In genomic region chr4:72014221-72014850, GRCm38 (mm10) we compare ENCODE assay signal across 19 mouse cellular contexts.
DNase-seq lines count a peak whose midpoint lies in the region; ATAC-seq and TF ChIP-seq lines count a peak whose summit lies in the region.
"Had no signal": no experiment of that assay in that cellular context is flagged by ENCODE, and none has a peak within 500 bp of the region (broad histone marks: within the 10 kb centered on the region; RNA-seq: fewer than 3 reads in every experiment).

No protein-coding gene starts in this region.

- 65% methylated on average over 2 of the region's 2 CpGs for WGBS in intestine, embryonic 16.5 days
- 65% methylated on average over 2 of the region's 2 CpGs for WGBS in intestine, postnatal 0 days
- 49% methylated on average over 2 of the region's 2 CpGs for WGBS in lung, postnatal 0 days
- WGBS in kidney, embryonic 14.5 days: 60% methylated on average over 2 of the region's 2 CpGs
- WGBS in stomach, postnatal 0 days: 37% methylated on average over 2 of the region's 2 CpGs
- 60% methylated on average over 2 of the region's 2 CpGs for WGBS in heart, embryonic 12.5 days

- peak; percentile 23 for DNase-seq in lung, postnatal 0 days (ENCODE audit: low spot score)
- no peak for DNase-seq in lung, postnatal 25 days (ENCODE audit: low spot score)
- no peak for DNase-seq in stomach, postnatal 0 days (ENCODE audit: low spot score)
- DNase-seq in neural tube, embryonic 10.5 days (ENCODE audit: extremely low spot score, low spot score): no peak
- DNase-seq: cerebellum, adult 18-20 months; cerebellum, postnatal 36 days; gastrocnemius, postnatal 14 days; heart, postnatal 14 days; lung, adult 18-20 months; thymus, postnatal 14 days had no signal

- no peaks in the 10 kb centered on the region for H3K4me1 ChIP-seq in intestine, embryonic 16.5 days (ENCODE audit: control insufficient read depth, insufficient read depth, low read length)
- H3K4me1 ChIP-seq in intestine, postnatal 0 days (replicated peaks; ENCODE audit: control insufficient read depth, insufficient read depth, low read length): no peaks in the 10 kb centered on the region
- no peaks in the 10 kb centered on the region for H3K4me1 ChIP-seq in lung, postnatal 0 days (ENCODE audit: insufficient read depth, low read depth, low read length)
- H3K4me1 ChIP-seq in kidney, embryonic 14.5 days (ENCODE audit: control insufficient read depth, insufficient read depth, low read length): no peaks in the 10 kb centered on the region
- no peaks in the 10 kb centered on the region for H3K4me1 ChIP-seq in stomach, postnatal 0 days (replicated peaks; ENCODE audit: control insufficient read depth, insufficient read depth)
- no peaks in the 10 kb centered on the region for H3K4me1 ChIP-seq in heart, embryonic 12.5 days (replicated peaks)
- H3K4me1 ChIP-seq: heart, embryonic 10.5 days; midbrain, embryonic 13.5 days; neural tube, embryonic 15.5 days had no signal

- peak; percentile 31; the same call in 1 of the 2 replicates for TF ChIP-seq EP300 in lung, postnatal 0 days (IDR thresholded peaks at IDR 0.05)
- no peak for TF ChIP-seq EP300 in stomach, postnatal 0 days (optimal IDR thresholded peaks at IDR 0.05)

- peak; percentile 55 for ATAC-seq in intestine, embryonic 16.5 days
- no peak for ATAC-seq in intestine, postnatal 0 days
- ATAC-seq in lung, postnatal 0 days: peak; percentile 25; the same call in 1 of the 2 replicates
- ATAC-seq in kidney, embryonic 14.5 days (ENCODE audit: low FRiP score, low TSS enrichment): peak; percentile 64; the same call in 1 of the 2 replicates
- ATAC-seq in stomach, postnatal 0 days (ENCODE audit: low FRiP score, low TSS enrichment): peak; percentile 51; the same call in 1 of the 2 replicates
- ATAC-seq in heart, embryonic 12.5 days (ENCODE audit: insufficient number of reproducible peaks, low FRiP score): no peak
- ATAC-seq: midbrain, embryonic 13.5 days had no signal

- H3K36me3 ChIP-seq in intestine, embryonic 16.5 days (ENCODE audit: control insufficient read depth, insufficient read depth, low read length): no peaks in the 10 kb centered on the region
- H3K36me3 ChIP-seq in intestine, postnatal 0 days (ENCODE audit: control insufficient read depth, insufficient read depth): no peaks in the 10 kb centered on the region
- no peaks in the 10 kb centered on the region for H3K36me3 ChIP-seq in lung, postnatal 0 days (ENCODE audit: insufficient read depth, low read length)
- no peaks in the 10 kb centered on the region for H3K36me3 ChIP-seq in kidney, embryonic 14.5 days (ENCODE audit: control insufficient read depth, insufficient read depth, low read length)
- no peaks in the 10 kb centered on the region for H3K36me3 ChIP-seq in stomach, postnatal 0 days (ENCODE audit: control insufficient read depth, insufficient read depth, low read length)
- no peaks in the 10 kb centered on the region for H3K36me3 ChIP-seq in heart, embryonic 12.5 days
- H3K36me3 ChIP-seq: heart, embryonic 10.5 days; midbrain, embryonic 13.5 days; neural tube, embryonic 15.5 days had no signal

- H3K9me3 ChIP-seq in intestine, embryonic 16.5 days (ENCODE audit: control insufficient read depth, low read length): no peaks in the 10 kb centered on the region
- H3K9me3 ChIP-seq in intestine, postnatal 0 days (ENCODE audit: control insufficient read depth): no peaks in the 10 kb centered on the region
- H3K9me3 ChIP-seq in lung, postnatal 0 days (ENCODE audit: low read length): no peaks in the 10 kb centered on the region
- no peaks in the 10 kb centered on the region for H3K9me3 ChIP-seq in kidney, embryonic 14.5 days (ENCODE audit: control insufficient read depth, low read length)
- H3K9me3 ChIP-seq in stomach, postnatal 0 days (ENCODE audit: control insufficient read depth, low read length): no peaks in the 10 kb centered on the region
- H3K9me3 ChIP-seq in heart, embryonic 12.5 days (replicated peaks): 0 out of 2 replicates have a peak, but pooled peaks cover 3% of the 10 kb centered on the region
- H3K9me3 ChIP-seq: heart, embryonic 10.5 days; midbrain, embryonic 13.5 days; neural tube, embryonic 15.5 days had no signal

- no peak overlapping the region for H3K4me3 ChIP-seq in intestine, embryonic 16.5 days (ENCODE audit: low read length)
- no peak overlapping the region for H3K4me3 ChIP-seq in intestine, postnatal 0 days (ENCODE audit: low read depth, low read length)
- no peak overlapping the region for H3K4me3 ChIP-seq in lung, postnatal 0 days (ENCODE audit: low read depth, low read length)
- H3K4me3 ChIP-seq in kidney, embryonic 14.5 days (ENCODE audit: low read length): no peak overlapping the region
- no peak overlapping the region for H3K4me3 ChIP-seq in stomach, postnatal 0 days (ENCODE audit: low read depth, low read length)
- no peak overlapping the region for H3K4me3 ChIP-seq in heart, embryonic 12.5 days
- H3K4me3 ChIP-seq: heart, embryonic 10.5 days; midbrain, embryonic 13.5 days; neural tube, embryonic 15.5 days had no signal

- H3K4me2 ChIP-seq in intestine, embryonic 16.5 days (ENCODE audit: low read depth, low read length): no peak overlapping the region
- no peak overlapping the region for H3K4me2 ChIP-seq in intestine, postnatal 0 days (replicated peaks; ENCODE audit: low read depth)
- no peak overlapping the region for H3K4me2 ChIP-seq in lung, postnatal 0 days (replicated peaks; ENCODE audit: low read depth, low read length)
- H3K4me2 ChIP-seq in kidney, embryonic 14.5 days (replicated peaks; ENCODE audit: low read depth, low read length): no peak overlapping the region
- no peak overlapping the region for H3K4me2 ChIP-seq in stomach, postnatal 0 days (replicated peaks; ENCODE audit: low read depth)
- H3K4me2 ChIP-seq in heart, embryonic 12.5 days: no peak overlapping the region
- H3K4me2 ChIP-seq: hindbrain, embryonic 14.5 days; midbrain, embryonic 13.5 days; neural tube, embryonic 15.5 days had no signal

- H3K27ac ChIP-seq in intestine, embryonic 16.5 days (ENCODE audit: low read length): no peak overlapping the region
- no peak overlapping the region for H3K27ac ChIP-seq in intestine, postnatal 0 days (ENCODE audit: low read depth, low read length)
- H3K27ac ChIP-seq in lung, postnatal 0 days (ENCODE audit: low read length): no peak overlapping the region
- H3K27ac ChIP-seq in kidney, embryonic 14.5 days (ENCODE audit: low read depth, low read length): no peak overlapping the region
- no peak overlapping the region for H3K27ac ChIP-seq in stomach, postnatal 0 days (replicated peaks)
- H3K27ac ChIP-seq in heart, embryonic 12.5 days (ENCODE audit: poor library complexity, severe bottlenecking): no peak overlapping the region
- H3K27ac ChIP-seq: heart, embryonic 10.5 days; hindbrain, embryonic 14.5 days; midbrain, embryonic 13.5 days; neural tube, embryonic 15.5 days had no signal

- no peaks in the 10 kb centered on the region for H3K27me3 ChIP-seq in intestine, embryonic 16.5 days (replicated peaks; ENCODE audit: control insufficient read depth, insufficient read depth, low read length)
- no peaks in the 10 kb centered on the region for H3K27me3 ChIP-seq in intestine, postnatal 0 days (replicated peaks; ENCODE audit: control insufficient read depth, insufficient read depth, low read length)
- no peaks in the 10 kb centered on the region for H3K27me3 ChIP-seq in lung, postnatal 0 days (replicated peaks; ENCODE audit: insufficient read depth, low read length)
- H3K27me3 ChIP-seq in kidney, embryonic 14.5 days (ENCODE audit: control insufficient read depth, insufficient read depth, low read length): no peaks in the 10 kb centered on the region
- H3K27me3 ChIP-seq in stomach, postnatal 0 days (ENCODE audit: control insufficient read depth, insufficient read depth, low read length): no peaks in the 10 kb centered on the region
- H3K27me3 ChIP-seq in heart, embryonic 12.5 days (replicated peaks): no peaks in the 10 kb centered on the region
- H3K27me3 ChIP-seq: CH12.LX; midbrain, embryonic 13.5 days; neural tube, embryonic 15.5 days had no signal

- no peak overlapping the region for H3K9ac ChIP-seq in intestine, embryonic 16.5 days (ENCODE audit: low read depth, low read length)
- H3K9ac ChIP-seq in intestine, postnatal 0 days (ENCODE audit: low read depth, low read length): no peak overlapping the region
- no peak overlapping the region for H3K9ac ChIP-seq in lung, postnatal 0 days (replicated peaks; ENCODE audit: low read depth)
- H3K9ac ChIP-seq in kidney, embryonic 14.5 days (ENCODE audit: low read depth, low read length): no peak overlapping the region
- no peak overlapping the region for H3K9ac ChIP-seq in stomach, postnatal 0 days (ENCODE audit: low read length)
- no peak overlapping the region for H3K9ac ChIP-seq in heart, embryonic 12.5 days
- H3K9ac ChIP-seq: hindbrain, embryonic 14.5 days; midbrain, embryonic 13.5 days; neural tube, embryonic 15.5 days had no signal

- no peak for TF ChIP-seq CTCF in intestine, postnatal 0 days (IDR thresholded peaks at IDR 0.05; ENCODE audit: low read depth)
- TF ChIP-seq CTCF in lung, postnatal 0 days (IDR thresholded peaks at IDR 0.05): no peak
- TF ChIP-seq CTCF in stomach, postnatal 0 days (IDR thresholded peaks at IDR 0.05; ENCODE audit: low read depth): no peak

Comparison
In these comparisons a context has a peak if more than half of its experiments do, and no peak if none do; other contexts are left out.
1. ATAC-seq: peak in intestine, embryonic 16.5 days (single experiment), lung, postnatal 0 days (single experiment), kidney, embryonic 14.5 days (single experiment) and stomach, postnatal 0 days (single experiment); none in intestine, postnatal 0 days (single experiment) and heart, embryonic 12.5 days (single experiment).